12 mouse cellular contexts compared by ENCODE assay signal in genomic region chr16:4978275-4979051, GRCm38 (mm10). TPM values are rescaled to one million over a fixed set of nuclear protein-coding genes. Genes with fewer than 3 reads are reported as not detected.
DNase-seq lines count a peak whose midpoint lies in the region; ATAC-seq and TF ChIP-seq lines count a peak whose summit lies in the region.
"Had no signal": no experiment of that assay in that cellular context is flagged by ENCODE, and none has a peak within 500 bp of the region (broad histone marks: within the 10 kb centered on the region; RNA-seq: fewer than 3 reads in every experiment).

No protein-coding gene starts in this region.

- H3K4me1 ChIP-seq in intestine, embryonic 15.5 days (replicated peaks): 0 out of 2 replicates have a peak, but pooled peaks cover 3% of the 10 kb centered on the region
- no peaks in the 10 kb centered on the region; the same call in 1 of the 2 replicates for H3K4me1 ChIP-seq in intestine, embryonic 16.5 days (ENCODE audit: control insufficient read depth, insufficient read depth, low read length)
- H3K4me1 ChIP-seq in lung, embryonic 16.5 days (replicated peaks; ENCODE audit: control insufficient read depth, insufficient read depth, low read length): peaks cover 8% of the 10 kb centered on the region
- H3K4me1 ChIP-seq: embryonic facial prominence, embryonic 12.5 days had no signal

- 0 out of 2 replicates have a peak, but pooled peaks have one; percentile 43 for ATAC-seq in intestine, embryonic 15.5 days
- no peak for ATAC-seq in intestine, embryonic 16.5 days
- peak; percentile 19 for ATAC-seq in Patski
- ATAC-seq in lung, embryonic 16.5 days (ENCODE audit: low read depth): peak; percentile 79

- DNase-seq in Patski (ENCODE audit: low read depth, low spot score): no peak
- DNase-seq in heart, postnatal 4 days: peak; percentile 49
- DNase-seq in neural tube, embryonic 10.5 days (ENCODE audit: extremely low spot score, low spot score): no peak
- DNase-seq in layer of hippocampus, adult 9-11 months: no peak
- no peak for DNase-seq in urinary bladder, postnatal 14 days (ENCODE audit: low spot score)
- DNase-seq: adrenal gland, postnatal 14 days; gastrocnemius, postnatal 14 days had no signal

- no peak overlapping the region for H3K27ac ChIP-seq in intestine, embryonic 15.5 days
- no peak overlapping the region for H3K27ac ChIP-seq in intestine, embryonic 16.5 days (ENCODE audit: low read length)
- H3K27ac ChIP-seq in lung, embryonic 16.5 days (ENCODE audit: low read length): no peak overlapping the region
- H3K27ac ChIP-seq: embryonic facial prominence, embryonic 12.5 days had no signal

- no peaks in the 10 kb centered on the region for H3K9me3 ChIP-seq in intestine, embryonic 15.5 days
- H3K9me3 ChIP-seq in intestine, embryonic 16.5 days (ENCODE audit: control insufficient read depth, low read length): no peaks in the 10 kb centered on the region
- no peaks in the 10 kb centered on the region for H3K9me3 ChIP-seq in lung, embryonic 16.5 days (ENCODE audit: control insufficient read depth, low read length)
- H3K9me3 ChIP-seq: embryonic facial prominence, embryonic 12.5 days had no signal

- POLR2A ChIA-PET in Patski (lab: Charles Lee): no interaction called here

- CTCF ChIA-PET in Patski (lab: Charles Lee): no interaction called here

- no peak for TF ChIP-seq CTCF in Patski (IDR thresholded peaks at IDR 0.05)

- H3K4me2 ChIP-seq in intestine, embryonic 15.5 days (replicated peaks): no peak overlapping the region
- H3K4me2 ChIP-seq in intestine, embryonic 16.5 days (ENCODE audit: low read depth, low read length): no peak overlapping the region
- no peak overlapping the region for H3K4me2 ChIP-seq in lung, embryonic 16.5 days (ENCODE audit: low read depth, low read length)
- H3K4me2 ChIP-seq: embryonic facial prominence, embryonic 12.5 days had no signal

- H3K4me3 ChIP-seq in intestine, embryonic 15.5 days (replicated peaks): no peak overlapping the region
- H3K4me3 ChIP-seq in intestine, embryonic 16.5 days (ENCODE audit: low read length): no peak overlapping the region
- no peak overlapping the region for H3K4me3 ChIP-seq in lung, embryonic 16.5 days (ENCODE audit: low read length)
- H3K4me3 ChIP-seq: embryonic facial prominence, embryonic 12.5 days had no signal

- no peak overlapping the region for H3K9ac ChIP-seq in intestine, embryonic 15.5 days
- no peak overlapping the region for H3K9ac ChIP-seq in intestine, embryonic 16.5 days (ENCODE audit: low read depth, low read length)
- H3K9ac ChIP-seq in lung, embryonic 16.5 days (ENCODE audit: low read length): no peak overlapping the region
- H3K9ac ChIP-seq: embryonic facial prominence, embryonic 12.5 days had no signal

- no peaks in the 10 kb centered on the region for H3K36me3 ChIP-seq in intestine, embryonic 15.5 days
- H3K36me3 ChIP-seq in intestine, embryonic 16.5 days (ENCODE audit: control insufficient read depth, insufficient read depth, low read length): no peaks in the 10 kb centered on the region
- no peaks in the 10 kb centered on the region for H3K36me3 ChIP-seq in lung, embryonic 16.5 days (ENCODE audit: control insufficient read depth, insufficient read depth, low read length)
- H3K36me3 ChIP-seq: embryonic facial prominence, embryonic 12.5 days had no signal

- in situ Hi-C loops in Patski (cut with MboI; ENCODE audit: low pct_unique_long_range_greater_than_20kb): no loop called here

- H3K27me3 ChIP-seq in intestine, embryonic 15.5 days (replicated peaks): no peaks in the 10 kb centered on the region
- no peaks in the 10 kb centered on the region for H3K27me3 ChIP-seq in intestine, embryonic 16.5 days (replicated peaks; ENCODE audit: control insufficient read depth, insufficient read depth, low read length)
- no peaks in the 10 kb centered on the region for H3K27me3 ChIP-seq in Patski
- no peaks in the 10 kb centered on the region for H3K27me3 ChIP-seq in lung, embryonic 16.5 days (ENCODE audit: control insufficient read depth, insufficient read depth, low read depth, low read length)
- H3K27me3 ChIP-seq: embryonic facial prominence, embryonic 12.5 days had no signal

- WGBS in intestine, embryonic 15.5 days: 51% methylated on average over 5 of the region's 5 CpGs
- WGBS in intestine, embryonic 16.5 days: 47% methylated on average over 5 of the region's 5 CpGs
- WGBS in lung, embryonic 16.5 days: 41% methylated on average over 5 of the region's 5 CpGs

RNA-seq across cellular contexts. Expression of gene Anks3, which starts 14.5 kb away (rescaled TPM):
- 39.6 and 42.0 TPM in 2 replicates for polyA plus RNA-seq in intestine, embryonic 15.5 days (2015; fragmentation: Nextera tagmentation; extraction: Ambion mirVana)
- polyA plus RNA-seq in intestine, embryonic 16.5 days (2015; fragmentation: Nextera tagmentation; extraction: Ambion mirVana): 39.7 and 41.3 TPM in 2 replicates
- 58.2 TPM for polyA plus RNA-seq in Patski (2021)
- 10 to 100 TPM; 22.4 to 24.3 TPM for total RNA-seq in heart, postnatal 4 days (2021)
- polyA plus RNA-seq in lung, embryonic 16.5 days (2015; fragmentation: Nextera tagmentation; extraction: Ambion mirVana): 55.3 and 55.4 TPM in 2 replicates

RNA-seq across cellular contexts. Expression of gene Sept12, which starts 19.2 kb away (rescaled TPM):
- not detected in 2 replicates for polyA plus RNA-seq in intestine, embryonic 15.5 days (2015; fragmentation: Nextera tagmentation; extraction: Ambion mirVana)
- 0.11 TPM in 1 of 2 replicates, not detected in the other for polyA plus RNA-seq in intestine, embryonic 16.5 days (2015; fragmentation: Nextera tagmentation; extraction: Ambion mirVana)
- polyA plus RNA-seq in Patski (2021): 0.09 TPM
- not detected for total RNA-seq in heart, postnatal 4 days (2021)
- polyA plus RNA-seq in lung, embryonic 16.5 days (2015; fragmentation: Nextera tagmentation; extraction: Ambion mirVana): 0.21 TPM in 1 of 2 replicates, not detected in the other
- total RNA-seq: adrenal gland, postnatal 14 days; gastrocnemius, postnatal 14 days had no signal
- polyA plus RNA-seq: embryonic facial prominence, embryonic 12.5 days; spleen, adult 2 months had no signal

RNA-seq across cellular contexts. Expression of gene Smim22, which starts 28.6 kb away (rescaled TPM):
- polyA plus RNA-seq in intestine, embryonic 15.5 days (2015; fragmentation: Nextera tagmentation; extraction: Ambion mirVana): 99.2 and 112 TPM in 2 replicates
- polyA plus RNA-seq in intestine, embryonic 16.5 days (2015; fragmentation: Nextera tagmentation; extraction: Ambion mirVana): 133 and 146 TPM in 2 replicates
- not detected for polyA plus RNA-seq in Patski (2021)
- not detected for total RNA-seq in heart, postnatal 4 days (2021)
- polyA plus RNA-seq in lung, embryonic 16.5 days (2015; fragmentation: Nextera tagmentation; extraction: Ambion mirVana): 45.1 and 46.8 TPM in 2 replicates
- total RNA-seq: adrenal gland, postnatal 14 days; gastrocnemius, postnatal 14 days had no signal

RNA-seq across cellular contexts. Expression of gene Rogdi, which starts 34.9 kb away (rescaled TPM):
- polyA plus RNA-seq in intestine, embryonic 15.5 days (2015; fragmentation: Nextera tagmentation; extraction: Ambion mirVana): 46.2 and 51.7 TPM in 2 replicates
- polyA plus RNA-seq in intestine, embryonic 16.5 days (2015; fragmentation: Nextera tagmentation; extraction: Ambion mirVana): 51.6 TPM in 2 replicates
- 50.2 TPM for polyA plus RNA-seq in Patski (2021)
- total RNA-seq in heart, postnatal 4 days (2021): 10 to 100 TPM; 25.2 to 27.6 TPM
- polyA plus RNA-seq in lung, embryonic 16.5 days (2015; fragmentation: Nextera tagmentation; extraction: Ambion mirVana): 58.8 and 62.4 TPM in 2 replicates

RNA-seq across cellular contexts. Expression of gene Nudt16l1, which starts 39.9 kb away (rescaled TPM):
- polyA plus RNA-seq in intestine, embryonic 15.5 days (2015; fragmentation: Nextera tagmentation; extraction: Ambion mirVana): 128 and 143 TPM in 2 replicates
- polyA plus RNA-seq in intestine, embryonic 16.5 days (2015; fragmentation: Nextera tagmentation; extraction: Ambion mirVana): 144 TPM in 2 replicates
- 57.9 TPM for polyA plus RNA-seq in Patski (2021)
- 10 to 100 TPM; 50.7 to 51.3 TPM for total RNA-seq in heart, postnatal 4 days (2021)
- polyA plus RNA-seq in lung, embryonic 16.5 days (2015; fragmentation: Nextera tagmentation; extraction: Ambion mirVana): 144 and 152 TPM in 2 replicates

Comparison
In these comparisons a context has a peak if more than half of its experiments do, and no peak if none do; other contexts are left out.
1. RNA of gene Smim22, which starts 28.6 kb away (polyA plus RNA-seq): 133 to 146 TPM in intestine, embryonic 16.5 days, 99.2 to 112 TPM in intestine, embryonic 15.5 days and 45.1 to 46.8 TPM in lung, embryonic 16.5 days; not detected in Patski (single experiment); every median in the first group is over 10 times any median in the second.